Mouse (Mus musculus): ENCODE data around the gene Plk5.

GRCm38 (mm10) chr10:80398719-80399190 lies 42.5 kb downstream of the Plk5 start:
- TF ChIP-seq CTCF (IDR thresholded peaks at IDR 0.05; ENCODE audit: low read depth) (0 out of 2 replicates have a peak, but pooled peaks have one; percentile 25), EP300 (IDR thresholded peaks at IDR 0.05; ENCODE audit: low read depth) (no peak)

Data from liver, embryonic 14.5 days (tissue).